Mouse (Mus musculus) left cerebral cortex, adult 2 months (tissue): ENCODE results near the gene Olfr1008. TPM values are rescaled to one million over a fixed set of nuclear protein-coding genes. Genes with fewer than 3 reads are reported as not detected.
A peak's percentile ranks its signal among the peaks of the same experiment; 100 is the strongest.
"Not testable (repeated sequence)": the region's sequence is repeated elsewhere in the genome, so short reads cannot be mapped to it uniquely, and the experiment has no call there.

ENCODE experiments used
- DNase-seq, 2 experiments: peaks; one replicate each; pipeline ENCODE4 v3.0.0; 2021 to 2022; ENCODE audit warnings: low spot score in 2 of 2, mixed read lengths in 1 of 2; ENCODE audit errors: extremely low spot score in 1 of 2
- H3K27ac ChIP-seq: fragments of 200-600 bp; 2 replicates; pipeline ENCODE4 v1.8.1; 2022
- H3K4me3 ChIP-seq: fragments of 200-600 bp; 2 replicates; pipeline ENCODE4 v1.8.1; 2022
- CTCF ChIP-seq: fragments of 200-600 bp; IDR thresholded peaks from 2 replicates; pipeline ENCODE4 v1.8.1; 2022; ENCODE audit warnings: antibody characterized with exemption, mild to moderate bottlenecking, moderate library complexity
- intact Hi-C: fragments of 180-260 bp; cut with DNase I; formaldehyde crosslinking; loops from one replicate; pipeline ENCODE4 v1.15.1; 2025
- long read RNA-seq, 2 experiments: library from polyadenylated mRNA; stranded (forward); transcript quantifications; one replicate each; pipeline ENCODE4 v2.0.0; 2021; ENCODE audit warnings: borderline mapping rate in 2 of 2
- total RNA-seq, 2 experiments: library from RNA; stranded (reverse); gene quantifications; 2 replicates each; pipeline ENCODE4 v1.2.3; 2021

The Olfr1008 gene
- total RNA-seq: not detected
- long read RNA-seq, experiment 1: 0 reads
- long read RNA-seq, experiment 2: 0 reads

GRCm38 (mm10) chr2:85689131-85689530 lies at the start of gene Olfr1008:
Gene Olfr1008, plus strand, starts transcription at chr2:85689431.
- H3K27ac ChIP-seq: no peak within 1 kb of the TSS
- intact Hi-C loops: no loop called here
- DNase-seq: no peak
- no peak for TF ChIP-seq CTCF
- H3K4me3 ChIP-seq: no peak within 1 kb of the TSS

- H3K4me3 ChIP-seq: no peak within 1 kb of the TSS
- DNase-seq: no peak
- intact Hi-C loops: no loop called here
- TF ChIP-seq CTCF: no peak
- H3K27ac ChIP-seq: no peak within 1 kb of the TSS
Measured at GRCm38 (mm10) chr2:85650604-85651003, 38.6 kb upstream of the Olfr1008 start, which contains the start of gene Olfr1002. Gene Olfr1002, minus strand, starts transcription at chr2:85650704.

- H3K27ac ChIP-seq, intact Hi-C loops, DNase-seq, H3K4me3 ChIP-seq: not testable (repeated sequence)
Measured at GRCm38 (mm10) chr2:85664355-85664754, 24.9 kb upstream of the Olfr1008 start, which contains the start of gene Olfr154. Gene Olfr154, minus strand, starts transcription at chr2:85664455.

- no peak for TF ChIP-seq CTCF
- H3K4me3 ChIP-seq: no peak within 1 kb of the TSS
- DNase-seq: no peak
- intact Hi-C loops: no loop called here
- H3K27ac ChIP-seq: no peak within 1 kb of the TSS
Measured at GRCm38 (mm10) chr2:85678667-85679066, 10.6 kb upstream of the Olfr1008 start, which contains the start of gene Olfr1006. Gene Olfr1006, minus strand, starts transcription at chr2:85678767.

GRCm38 (mm10) chr2:85710680-85711079 lies 21.4 kb downstream of the Olfr1008 start:
- H3K27ac ChIP-seq, intact Hi-C loops, H3K4me3 ChIP-seq, DNase-seq: not testable (repeated sequence)

- intact Hi-C loops: no loop called here
- no peak for DNase-seq
- H3K4me3 ChIP-seq: no peak overlapping the region
- TF ChIP-seq CTCF: no peak
- no peak overlapping the region for H3K27ac ChIP-seq
Measured at GRCm38 (mm10) chr2:85711159-85711558, 21.9 kb downstream of the Olfr1008 start.

GRCm38 (mm10) chr2:85715119-85715518 lies 25.9 kb downstream of the Olfr1008 start, which contains the start of gene Olfr1009:
Gene Olfr1009, plus strand, starts transcription at chr2:85715419.
- Histone ChIP-seq H3K4me3 (no peak within 1 kb of the TSS), H3K27ac (no peak within 1 kb of the TSS)
- intact Hi-C loops: no loop called here
- DNase-seq: no peak
- no peak for TF ChIP-seq CTCF

- no peak overlapping the region for H3K4me3 ChIP-seq
- H3K27ac ChIP-seq: no peak overlapping the region
- DNase-seq: peak in 1 of 2 experiments; percentile 18
- intact Hi-C loops: loop anchor here (1.0 kb wide), 1 partner anchor 739 kb away; no protein-coding TSS in a partner anchor
- TF ChIP-seq CTCF: peak; percentile 82
Measured at GRCm38 (mm10) chr2:85725793-85726192, 36.6 kb downstream of the Olfr1008 start.

Other genes starting within 250 kb of the Olfr1008 start
- gene Olfr995, start 245.8 kb upstream of the Olfr1008 start, total RNA-seq: not detected
- not detected for gene 4833423E24Rik, start 170.4 kb upstream of the Olfr1008 start, total RNA-seq
- gene Olfr996, start 110.2 kb upstream of the Olfr1008 start, total RNA-seq: not detected
- not detected for gene Olfr998, start 100.5 kb upstream of the Olfr1008 start, total RNA-seq
- not detected for gene Olfr1000, start 77.5 kb upstream of the Olfr1008 start, total RNA-seq
- not detected for gene Olfr1002, start 38.7 kb upstream of the Olfr1008 start, total RNA-seq
- gene Olfr154, start 25.0 kb upstream of the Olfr1008 start, total RNA-seq: not detected
- gene Olfr1006, start 10.7 kb upstream of the Olfr1008 start, total RNA-seq: not detected
- gene Olfr1009, start 26.0 kb downstream of the Olfr1008 start, total RNA-seq: not detected
- not detected for gene Olfr1012, start 73.3 kb downstream of the Olfr1008 start, total RNA-seq
- gene Olfr1013, start 77.7 kb downstream of the Olfr1008 start, total RNA-seq: not detected
- gene Olfr1014, start 83.3 kb downstream of the Olfr1008 start, total RNA-seq: not detected
- not detected for gene Olfr1015, start 92.6 kb downstream of the Olfr1008 start, total RNA-seq
- not detected for gene Olfr1016, start 113.1 kb downstream of the Olfr1008 start, total RNA-seq
- not detected for gene Olfr1018, start 129.0 kb downstream of the Olfr1008 start, total RNA-seq
- gene Olfr1019, start 156.1 kb downstream of the Olfr1008 start, total RNA-seq: not detected
- not detected for gene Olfr1020, start 157.6 kb downstream of the Olfr1008 start, total RNA-seq
- not detected for gene Olfr1022, start 179.2 kb downstream of the Olfr1008 start, total RNA-seq
- gene Olfr1023, start 196.2 kb downstream of the Olfr1008 start, total RNA-seq: not detected
- gene Olfr1024, start 215.6 kb downstream of the Olfr1008 start, total RNA-seq: not detected
- gene Olfr1025-ps1, start 225.8 kb downstream of the Olfr1008 start, total RNA-seq: not detected
- gene Olfr1026, start 232.1 kb downstream of the Olfr1008 start, total RNA-seq: not detected